Mouse (Mus musculus): ENCODE measurements around the gene Cpb1. TPM values are rescaled to one million over a fixed set of nuclear protein-coding genes. Genes with fewer than 3 reads are reported as not detected.

The Cpb1 gene
- polyA plus RNA-seq, 1 experiment from 2014 or later, result 0.14 TPM

DNA sequence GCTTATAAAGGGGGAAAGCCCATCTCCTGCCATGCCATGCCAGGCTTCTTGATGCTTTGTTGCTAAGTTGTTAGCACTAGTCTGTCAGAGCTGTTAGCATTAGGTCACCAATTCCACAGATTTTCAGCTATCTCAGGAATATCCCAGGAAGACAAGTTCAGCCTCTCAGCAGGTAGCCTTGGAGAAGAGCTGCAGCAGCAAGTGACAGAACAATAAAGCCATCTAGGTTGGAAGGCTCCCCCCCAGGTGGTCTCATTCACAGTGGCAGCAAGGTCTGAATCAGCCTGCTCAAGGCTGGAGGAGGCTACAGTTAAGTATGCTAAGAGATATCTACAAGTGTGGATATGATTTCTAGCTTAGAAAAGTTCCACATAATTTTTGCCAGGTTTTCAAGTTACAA, 15.8 kb upstream of the Cpb1 start:
- Histone ChIP-seq H3K4me3 (ENCODE audit: control insufficient read depth in 1 of 2, insufficient read depth in 1 of 2, low read depth in 1 of 2, low read length in 2 of 2) (no peak overlapping the region), H3K27ac (replicated peaks in 1 of 2; ENCODE audit: control insufficient read depth in 1 of 2, insufficient read depth in 1 of 2, low read depth in 2 of 2, low read length in 2 of 2) (no peak overlapping the region), H3K4me2 (ENCODE audit: low read length) (no peak overlapping the region), H3K9ac (ENCODE audit: low read length) (no peak overlapping the region), H3K36me3 (ENCODE audit: control insufficient read depth, insufficient read depth, low read length) (no peaks in the 10 kb centered on the region), H3K4me1 (ENCODE audit: control insufficient read depth in 2 of 2, insufficient read depth in 2 of 2, low read length in 2 of 2) (no peaks in the 10 kb centered on the region), H3K27me3 (ENCODE audit: control insufficient read depth, insufficient read depth, low read length) (no peaks in the 10 kb centered on the region), H3K9me3 (ENCODE audit: control insufficient read depth, low read length) (no peaks in the 10 kb centered on the region)
- no peak for ATAC-seq (ENCODE audit: insufficient number of reproducible peaks, insufficient read depth, low FRiP score, low read depth)

DNA sequence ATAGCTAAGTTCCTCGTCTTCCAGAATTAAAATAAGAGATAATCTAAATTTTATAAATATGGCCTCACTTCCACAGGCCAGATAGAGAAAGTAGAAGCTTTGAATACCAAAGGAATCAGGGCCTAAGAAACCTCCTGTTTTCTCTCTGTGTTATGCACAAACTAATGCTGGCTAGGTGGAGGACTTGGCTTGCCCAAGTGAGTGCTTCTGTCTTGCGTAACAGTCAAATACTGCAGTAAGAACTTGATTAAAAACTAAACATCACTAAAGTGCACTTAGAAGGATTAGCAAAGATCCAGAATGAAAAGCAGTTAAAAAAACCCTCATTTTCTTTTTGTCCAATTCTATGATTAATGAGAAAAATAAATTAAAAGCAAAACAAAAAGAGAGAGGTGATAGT, 13.2 kb upstream of the Cpb1 start:
- Histone ChIP-seq H3K27ac (replicated peaks in 1 of 2; ENCODE audit: control insufficient read depth in 1 of 2, insufficient read depth in 1 of 2, low read depth in 2 of 2, low read length in 2 of 2) (no peak overlapping the region), H3K4me2 (ENCODE audit: low read length) (no peak overlapping the region), H3K27me3 (ENCODE audit: control insufficient read depth, insufficient read depth, low read length) (no peaks in the 10 kb centered on the region), H3K36me3 (ENCODE audit: control insufficient read depth, insufficient read depth, low read length) (no peaks in the 10 kb centered on the region), H3K9ac (ENCODE audit: low read length) (no peak overlapping the region), H3K4me3 (ENCODE audit: control insufficient read depth in 1 of 2, insufficient read depth in 1 of 2, low read depth in 1 of 2, low read length in 2 of 2) (no peak overlapping the region), H3K4me1 (ENCODE audit: control insufficient read depth in 2 of 2, insufficient read depth in 2 of 2, low read length in 2 of 2) (no peaks in the 10 kb centered on the region), H3K9me3 (ENCODE audit: control insufficient read depth, low read length) (no peaks in the 10 kb centered on the region)
- ATAC-seq (ENCODE audit: insufficient number of reproducible peaks, insufficient read depth, low FRiP score, low read depth), result no peak
- 82% methylated on average over 2 of the region's 2 CpGs for WGBS

DNA sequence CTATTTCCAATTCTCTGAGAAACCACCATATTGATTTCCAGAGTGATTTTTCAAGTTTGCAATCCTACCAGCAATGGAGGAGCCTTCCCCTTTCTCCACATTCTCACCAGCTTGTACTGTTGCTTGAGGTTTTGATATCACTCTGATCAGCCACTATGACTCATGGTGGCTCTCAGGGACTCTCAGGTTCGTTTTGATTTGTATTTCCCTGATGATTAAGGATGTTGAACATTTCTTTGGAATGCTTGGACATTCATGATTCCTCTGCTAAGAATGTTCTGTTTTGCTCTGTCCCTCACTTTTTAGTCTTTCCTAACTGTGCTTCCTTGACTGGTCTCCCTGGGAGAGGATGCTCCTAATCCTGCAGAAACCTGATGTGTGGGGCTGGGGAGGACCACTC, 6.3 kb upstream of the Cpb1 start:
- Histone ChIP-seq H3K27ac (replicated peaks in 1 of 2; ENCODE audit: control insufficient read depth in 1 of 2, insufficient read depth in 1 of 2, low read depth in 2 of 2, low read length in 2 of 2) (no peak overlapping the region), H3K4me1 (ENCODE audit: control insufficient read depth in 2 of 2, insufficient read depth in 2 of 2, low read length in 2 of 2) (no peaks in the 10 kb centered on the region), H3K9me3 (ENCODE audit: control insufficient read depth, low read length) (no peaks in the 10 kb centered on the region), H3K9ac (ENCODE audit: low read length) (no peak overlapping the region), H3K36me3 (ENCODE audit: control insufficient read depth, insufficient read depth, low read length) (no peaks in the 10 kb centered on the region), H3K27me3 (ENCODE audit: control insufficient read depth, insufficient read depth, low read length) (no peaks in the 10 kb centered on the region), H3K4me2 (ENCODE audit: low read length) (no peak overlapping the region), H3K4me3 (ENCODE audit: control insufficient read depth in 1 of 2, insufficient read depth in 1 of 2, low read depth in 1 of 2, low read length in 2 of 2) (no peak overlapping the region)
- 57% methylated on average over 1 of the region's 1 CpGs for WGBS
- no peak for ATAC-seq (ENCODE audit: insufficient number of reproducible peaks, insufficient read depth, low FRiP score, low read depth)

DNA sequence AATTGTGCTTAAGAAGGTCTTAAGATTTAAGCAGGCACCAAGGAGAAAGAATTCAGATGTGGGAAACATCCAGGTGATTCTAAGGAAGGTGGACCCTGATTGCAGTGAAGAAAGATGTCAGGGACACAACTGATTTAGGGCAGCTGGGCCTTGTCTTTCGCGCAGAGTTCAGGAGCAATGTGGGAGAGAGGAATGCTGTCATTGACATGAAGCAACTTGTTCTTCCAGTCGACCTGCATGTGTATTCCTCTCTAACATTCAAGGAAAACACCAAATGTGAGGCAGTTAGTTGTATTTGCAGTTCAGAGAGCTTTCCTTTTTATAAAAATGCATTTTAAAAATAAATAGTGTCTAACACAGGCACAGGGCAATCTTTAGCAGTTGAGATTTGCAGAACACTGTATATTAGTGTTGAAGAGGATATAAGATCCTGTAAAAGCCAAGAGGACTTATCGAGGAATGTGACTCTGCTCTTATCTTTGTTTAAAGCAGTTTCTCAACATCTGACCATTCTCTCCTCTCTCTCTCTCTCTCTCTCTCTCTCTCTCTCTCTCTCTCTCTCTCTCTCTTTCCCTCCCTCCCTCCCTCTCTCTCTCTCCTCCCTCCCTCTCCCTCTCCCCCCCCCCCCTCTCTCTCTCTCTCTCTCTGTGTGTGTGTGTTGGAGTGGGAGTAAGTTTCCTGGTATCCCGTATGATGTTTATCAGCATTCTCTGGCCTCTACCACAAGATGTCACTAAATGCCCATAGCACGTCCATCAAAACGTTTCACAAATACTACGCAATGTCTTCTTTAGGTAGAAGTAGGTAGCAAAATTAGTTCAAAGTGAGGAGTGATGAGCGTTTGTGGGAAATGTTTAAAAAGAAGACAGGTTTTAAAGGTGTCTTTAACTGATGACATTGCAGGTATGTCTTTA, 20.7 kb downstream of the Cpb1 start:
- no peak overlapping the region for H3K27ac ChIP-seq (replicated peaks in 1 of 2; ENCODE audit: control insufficient read depth in 1 of 2, insufficient read depth in 1 of 2, low read depth in 2 of 2, low read length in 2 of 2)
- H3K36me3 ChIP-seq (ENCODE audit: control insufficient read depth, insufficient read depth, low read length), result no peaks in the 10 kb centered on the region
- WGBS, result 24% methylated on average over 9 of the region's 9 CpGs
- H3K27me3 ChIP-seq (ENCODE audit: control insufficient read depth, insufficient read depth, low read length), result no peaks in the 10 kb centered on the region
- H3K4me3 ChIP-seq (ENCODE audit: control insufficient read depth in 1 of 2, insufficient read depth in 1 of 2, low read depth in 1 of 2, low read length in 2 of 2), result no peak overlapping the region
- H3K4me2 ChIP-seq (ENCODE audit: low read length), result no peak overlapping the region
- peaks cover 0 to 7% of the 10 kb centered on the region in 2 experiments; a peak in 2 of 4 replicates for H3K4me1 ChIP-seq (ENCODE audit: control insufficient read depth in 2 of 2, insufficient read depth in 2 of 2, low read length in 2 of 2)
- no peak for ATAC-seq (ENCODE audit: insufficient number of reproducible peaks, insufficient read depth, low FRiP score, low read depth)
- no peak overlapping the region for H3K9ac ChIP-seq (ENCODE audit: low read length)
- H3K9me3 ChIP-seq (ENCODE audit: control insufficient read depth, low read length), result no peaks in the 10 kb centered on the region

DNA sequence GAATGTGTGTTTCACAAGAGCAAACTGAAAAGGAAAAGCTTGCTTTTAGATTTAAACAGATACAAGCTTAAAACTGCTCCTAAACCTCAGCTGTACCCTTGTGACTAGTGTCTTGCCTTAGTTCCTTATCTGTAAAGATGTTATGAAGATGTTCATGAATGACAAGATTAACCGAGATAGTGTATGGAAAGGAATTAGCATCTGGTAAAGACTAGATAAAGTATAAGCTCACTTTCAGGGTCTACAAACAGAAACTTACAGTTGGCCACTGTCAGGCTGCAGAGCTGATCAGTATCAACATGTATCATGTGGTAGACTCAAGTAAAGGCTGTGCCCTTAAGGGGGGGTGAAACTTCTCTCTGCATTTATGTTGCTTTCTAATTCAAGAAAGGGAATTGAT, 31.6 kb downstream of the Cpb1 start:
- Histone ChIP-seq H3K4me1 (ENCODE audit: control insufficient read depth in 2 of 2, insufficient read depth in 2 of 2, low read length in 2 of 2) (no peaks in the 10 kb centered on the region), H3K4me2 (ENCODE audit: low read length) (no peak overlapping the region), H3K27ac (replicated peaks in 1 of 2; ENCODE audit: control insufficient read depth in 1 of 2, insufficient read depth in 1 of 2, low read depth in 2 of 2, low read length in 2 of 2) (no peak overlapping the region), H3K36me3 (ENCODE audit: control insufficient read depth, insufficient read depth, low read length) (no peaks in the 10 kb centered on the region), H3K4me3 (ENCODE audit: control insufficient read depth in 1 of 2, insufficient read depth in 1 of 2, low read depth in 1 of 2, low read length in 2 of 2) (no peak overlapping the region), H3K9ac (ENCODE audit: low read length) (no peak overlapping the region), H3K9me3 (ENCODE audit: control insufficient read depth, low read length) (no peaks in the 10 kb centered on the region), H3K27me3 (ENCODE audit: control insufficient read depth, insufficient read depth, low read length) (no peaks in the 10 kb centered on the region)
- no peak for ATAC-seq (ENCODE audit: insufficient number of reproducible peaks, insufficient read depth, low FRiP score, low read depth)
- WGBS, result 61% methylated on average over 1 of the region's 1 CpGs

DNA sequence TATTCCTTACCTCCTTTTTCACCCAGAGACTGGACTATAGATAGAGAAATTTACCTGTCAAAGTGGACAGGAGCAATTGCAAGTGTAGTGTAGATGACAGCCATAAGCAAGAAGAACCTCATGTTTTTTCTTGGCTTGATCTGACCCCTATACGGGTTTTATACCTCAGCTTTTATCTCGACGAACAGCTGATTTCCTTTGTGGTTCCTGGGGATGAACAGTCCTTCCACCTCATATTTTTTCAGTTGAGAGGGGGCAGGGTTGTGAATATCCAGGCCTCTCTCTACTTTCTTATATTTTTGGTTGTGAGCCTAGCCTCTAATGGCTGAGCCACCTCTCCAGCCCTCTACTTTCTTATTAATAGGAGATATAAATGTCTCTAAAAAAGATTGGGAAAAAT, 33.5 kb downstream of the Cpb1 start, which contains the start of gene Cpa3:
Gene Cpa3 (minus strand): TSS at position 132 of the 400 bp plus-strand sequence.
- WGBS, result 58% methylated on average over 3 of the region's 3 CpGs
- Histone ChIP-seq H3K9me3 (ENCODE audit: control insufficient read depth, low read length) (no peaks in the 10 kb centered on the region), H3K4me2 (ENCODE audit: low read length) (no peak within 1 kb of the TSS)

DNA sequence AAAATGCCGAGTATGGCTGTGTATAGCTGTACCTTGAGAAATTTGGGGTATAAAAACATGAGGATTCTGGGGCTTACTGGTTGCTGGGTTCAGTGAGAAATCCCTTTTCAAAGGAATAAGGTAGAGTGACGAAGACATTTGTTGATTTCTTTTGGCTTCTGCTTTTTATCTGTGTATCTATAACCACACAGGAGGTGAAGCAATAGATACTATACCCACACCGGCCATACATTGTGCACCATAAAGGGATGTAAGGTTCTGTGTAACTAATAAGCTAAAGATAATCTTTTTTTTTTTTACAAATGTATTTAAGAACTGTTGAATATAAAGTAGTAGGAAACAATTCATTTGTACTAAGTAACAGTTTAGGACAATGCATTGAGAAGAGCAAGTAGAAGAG, 35.8 kb downstream of the Cpb1 start:
- H3K4me1 ChIP-seq (ENCODE audit: control insufficient read depth in 2 of 2, insufficient read depth in 2 of 2, low read length in 2 of 2), result no peaks in the 10 kb centered on the region
- H3K4me2 ChIP-seq (ENCODE audit: low read length), result no peak overlapping the region
- no peak overlapping the region for H3K4me3 ChIP-seq (ENCODE audit: control insufficient read depth in 1 of 2, insufficient read depth in 1 of 2, low read depth in 1 of 2, low read length in 2 of 2)
- H3K27me3 ChIP-seq (ENCODE audit: control insufficient read depth, insufficient read depth, low read length), result no peaks in the 10 kb centered on the region
- no peaks in the 10 kb centered on the region for H3K36me3 ChIP-seq (ENCODE audit: control insufficient read depth, insufficient read depth, low read length)
- no peaks in the 10 kb centered on the region for H3K9me3 ChIP-seq (ENCODE audit: control insufficient read depth, low read length)
- no peak overlapping the region for H3K27ac ChIP-seq (replicated peaks in 1 of 2; ENCODE audit: control insufficient read depth in 1 of 2, insufficient read depth in 1 of 2, low read depth in 2 of 2, low read length in 2 of 2)
- WGBS, result 89% methylated on average over 3 of the region's 3 CpGs
- no peak overlapping the region for H3K9ac ChIP-seq (ENCODE audit: low read length)
- ATAC-seq (ENCODE audit: insufficient number of reproducible peaks, insufficient read depth, low FRiP score, low read depth), result no peak

More for the DNA sequence above, 33.5 kb downstream of the Cpb1 start, which contains the start of gene Cpa3:
- H3K4me3 ChIP-seq (ENCODE audit: control insufficient read depth in 1 of 2, insufficient read depth in 1 of 2, low read depth in 1 of 2, low read length in 2 of 2), result no peak within 1 kb of the TSS
- ATAC-seq (ENCODE audit: insufficient number of reproducible peaks, insufficient read depth, low FRiP score, low read depth), result no peak
- no peaks in the 10 kb centered on the region for H3K4me1 ChIP-seq (ENCODE audit: control insufficient read depth in 2 of 2, insufficient read depth in 2 of 2, low read length in 2 of 2)
- no peak within 1 kb of the TSS for H3K27ac ChIP-seq (replicated peaks in 1 of 2; ENCODE audit: control insufficient read depth in 1 of 2, insufficient read depth in 1 of 2, low read depth in 2 of 2, low read length in 2 of 2)
- no peaks in the 10 kb centered on the region for H3K36me3 ChIP-seq (ENCODE audit: control insufficient read depth, insufficient read depth, low read length)
- H3K9ac ChIP-seq (ENCODE audit: low read length), result no peak within 1 kb of the TSS
- no peaks in the 10 kb centered on the region for H3K27me3 ChIP-seq (ENCODE audit: control insufficient read depth, insufficient read depth, low read length)

DNA sequence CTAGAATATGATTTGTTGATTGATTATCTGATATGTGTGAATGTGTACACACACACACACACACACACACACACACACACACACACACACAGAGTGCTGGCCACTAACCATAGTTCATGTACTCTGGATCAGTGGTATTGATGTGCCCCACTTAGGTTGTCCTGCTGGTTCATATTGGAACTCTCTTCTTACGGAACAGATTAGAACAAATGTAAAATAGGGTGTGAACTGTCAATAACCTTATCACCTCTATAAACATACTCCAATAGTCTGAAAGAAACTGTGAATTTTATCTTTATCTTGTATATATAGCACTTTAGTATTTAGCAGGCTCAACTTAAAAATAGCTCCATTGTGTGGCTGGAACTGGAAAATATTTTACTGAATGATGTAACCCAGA, 38.6 kb downstream of the Cpb1 start:
- WGBS, result 19% methylated on average over 1 of the region's 1 CpGs
- Histone ChIP-seq H3K9me3 (ENCODE audit: control insufficient read depth, low read length) (no peaks in the 10 kb centered on the region), H3K4me2 (ENCODE audit: low read length) (no peak overlapping the region), H3K4me1 (ENCODE audit: control insufficient read depth in 2 of 2, insufficient read depth in 2 of 2, low read length in 2 of 2) (no peaks in the 10 kb centered on the region), H3K4me3 (ENCODE audit: control insufficient read depth in 1 of 2, insufficient read depth in 1 of 2, low read depth in 1 of 2, low read length in 2 of 2) (no peak overlapping the region), H3K27me3 (ENCODE audit: control insufficient read depth, insufficient read depth, low read length) (no peaks in the 10 kb centered on the region), H3K36me3 (ENCODE audit: control insufficient read depth, insufficient read depth, low read length) (no peaks in the 10 kb centered on the region), H3K9ac (ENCODE audit: low read length) (no peak overlapping the region), H3K27ac (replicated peaks in 1 of 2; ENCODE audit: control insufficient read depth in 1 of 2, insufficient read depth in 1 of 2, low read depth in 2 of 2, low read length in 2 of 2) (no peak overlapping the region)
- no peak for ATAC-seq (ENCODE audit: insufficient number of reproducible peaks, insufficient read depth, low FRiP score, low read depth)
